8 mouse cellular contexts compared by ENCODE assay signal in the genomic region with DNA sequence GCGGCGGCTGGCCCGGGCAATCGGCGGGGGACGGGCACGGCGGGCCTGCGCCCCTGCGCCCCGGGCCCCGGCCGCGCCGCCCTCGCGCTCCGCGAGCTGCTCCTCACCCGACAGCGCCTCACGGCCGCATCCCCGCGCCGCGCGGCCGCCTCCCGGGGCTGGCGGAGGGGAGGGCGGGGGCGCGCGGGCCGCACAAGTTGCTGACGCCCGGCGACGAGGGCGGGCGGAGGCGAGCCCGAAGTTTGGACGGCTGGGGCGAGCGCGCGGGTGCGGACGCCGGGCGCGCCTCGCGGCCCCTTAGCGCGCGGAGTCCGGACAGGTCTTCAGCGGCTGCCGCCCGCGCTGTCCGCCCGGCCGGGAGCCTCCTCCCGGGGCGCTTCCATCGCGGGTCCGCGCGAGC. TPM values are rescaled to one million over a fixed set of nuclear protein-coding genes. Genes with fewer than 3 reads are reported as not detected.
DNase-seq lines count a peak whose midpoint lies in the region; ATAC-seq and TF ChIP-seq lines count a peak whose summit lies in the region.

No protein-coding gene starts in this region.

- H3K27me3 ChIP-seq in forebrain, postnatal 0 days (ENCODE audit: insufficient read depth, low read length) = no peaks in the 10 kb centered on the region
- H3K27me3 ChIP-seq in intestine, embryonic 16.5 days (replicated peaks; ENCODE audit: control insufficient read depth, insufficient read depth, low read length) = no peaks in the 10 kb centered on the region

- TF ChIP-seq POLR2A in lung, adult 2 months (IDR thresholded peaks at IDR 0.05; ENCODE audit: borderline replicate concordance, extremely low read depth, low read depth, low read length) = no peak

- H3K27ac ChIP-seq in forebrain, postnatal 0 days (ENCODE audit: low read depth, low read length) = peak overlapping the region; percentile 75
- peak overlapping the region; percentile 96 for H3K27ac ChIP-seq in intestine, embryonic 16.5 days (ENCODE audit: low read length)

- peak; percentile 6 for ATAC-seq in forebrain, postnatal 0 days
- ATAC-seq in intestine, embryonic 16.5 days = peak; percentile 50

- H3K36me3 ChIP-seq in forebrain, postnatal 0 days (ENCODE audit: insufficient read depth) = no peaks in the 10 kb centered on the region
- no peaks in the 10 kb centered on the region for H3K36me3 ChIP-seq in intestine, embryonic 16.5 days (ENCODE audit: control insufficient read depth, insufficient read depth, low read length)

- H3K4me2 ChIP-seq in forebrain, postnatal 0 days (ENCODE audit: low read depth) = peak overlapping the region; percentile 69
- peak overlapping the region; percentile 56 for H3K4me2 ChIP-seq in intestine, embryonic 16.5 days (ENCODE audit: low read depth, low read length)

- peak overlapping the region; percentile 62 for H3K9ac ChIP-seq in forebrain, postnatal 0 days
- peak overlapping the region; percentile 90 for H3K9ac ChIP-seq in intestine, embryonic 16.5 days (ENCODE audit: low read depth, low read length)

- WGBS in forebrain, postnatal 0 days = under 1% methylated on average over 37 of the region's 74 CpGs
- under 1% methylated on average over 67 of the region's 74 CpGs for WGBS in intestine, embryonic 16.5 days
- under 1% methylated on average over 71 of the region's 74 CpGs for WGBS in lung, adult 2 months

- no peaks in the 10 kb centered on the region for H3K9me3 ChIP-seq in forebrain, postnatal 0 days (ENCODE audit: low read length)
- no peaks in the 10 kb centered on the region for H3K9me3 ChIP-seq in intestine, embryonic 16.5 days (ENCODE audit: control insufficient read depth, low read length)

- H3K4me3 ChIP-seq in forebrain, postnatal 0 days (ENCODE audit: low read depth, low read length) = peak overlapping the region; percentile 74
- H3K4me3 ChIP-seq in intestine, embryonic 16.5 days (ENCODE audit: low read length) = peak overlapping the region; percentile 80
- H3K4me3 ChIP-seq in lung, adult 2 months (replicated peaks; ENCODE audit: extremely low read depth, low read depth, low read length) = peak overlapping the region; percentile 87

- peaks cover 5% of the 10 kb centered on the region; the same call in 1 of the 2 replicates for H3K4me1 ChIP-seq in forebrain, postnatal 0 days (ENCODE audit: insufficient read depth)
- H3K4me1 ChIP-seq in intestine, embryonic 16.5 days (ENCODE audit: control insufficient read depth, insufficient read depth, low read length) = peaks cover 2% of the 10 kb centered on the region; the same call in 1 of the 2 replicates
- peaks cover 11% of the 10 kb centered on the region for H3K4me1 ChIP-seq in lung, adult 2 months (ENCODE audit: control insufficient read depth, insufficient read depth, low read length)

- peak; percentile 45 to 58 for DNase-seq in left cerebral cortex, adult 18-20 months (ENCODE audit: low spot score in 2 of 2)
- no peak for DNase-seq in left cerebral cortex, adult 11 months (ENCODE audit: low spot score)
- DNase-seq in adrenal gland, postnatal 25 days = peak; percentile 71
- DNase-seq in forebrain, postnatal 0 days = no peak
- DNase-seq in lung, adult 2 months = peak; percentile 72
- peak; percentile 45 for DNase-seq in retina, postnatal 7 days (ENCODE audit: low read depth, low spot score)
- no peak for DNase-seq in Muller cell, postnatal 12 days (ENCODE audit: inconsistent ontology term)

- TF ChIP-seq CTCF in forebrain, postnatal 0 days (IDR thresholded peaks at IDR 0.05; ENCODE audit: low read depth) = no peak
- TF ChIP-seq CTCF in lung, adult 2 months (IDR thresholded peaks at IDR 0.05; ENCODE audit: insufficient read depth, low read length) = no peak

RNA-seq across cellular contexts. Expression of a gene that starts 6.6 kb away (rescaled TPM):
- 10 to 100 TPM; 89.2 to 94.1 TPM for total RNA-seq in left cerebral cortex, adult 18-20 months (2021)
- total RNA-seq in adrenal gland, postnatal 25 days (2021) = 162 and 192 TPM in 2 replicates
- 36.6 and 39.2 TPM in 2 replicates for total RNA-seq in forebrain, postnatal 0 days (2014; rRNA removed)
- polyA plus RNA-seq in forebrain, postnatal 0 days (2015; fragmentation: Nextera tagmentation; extraction: Ambion mirVana) = 10.1 and 11.5 TPM in 2 replicates
- polyA plus RNA-seq in intestine, embryonic 16.5 days (2015; fragmentation: Nextera tagmentation; extraction: Ambion mirVana) = 11.3 and 11.8 TPM in 2 replicates
- 91.0 and 94.6 TPM in 2 replicates for polyA plus RNA-seq in lung, adult 2 months (2012; rRNA removed)

Comparison
In these comparisons a context has a peak if more than half of its experiments do, and no peak if none do; other contexts are left out.
1. DNase-seq: peak in left cerebral cortex, adult 18-20 months (2 of 2), adrenal gland, postnatal 25 days (single experiment), lung, adult 2 months (single experiment) and retina, postnatal 7 days (single experiment); none in left cerebral cortex, adult 11 months (single experiment), forebrain, postnatal 0 days (single experiment) and Muller cell, postnatal 12 days (single experiment).
2. Peak in every context shown above with its lines, with median percentiles within 50 percentile points of each other: H3K4me3 ChIP-seq.